Mouse (Mus musculus) testis, adult 2 months (tissue): ENCODE data around the gene Itpr3. TPM values are rescaled to one million over a fixed set of nuclear protein-coding genes. Genes with fewer than 3 reads are reported as not detected.
A peak's percentile ranks its signal among the peaks of the same experiment; 100 is the strongest.

Experiments
- H3K27ac ChIP-seq: fragments of 200-500 bp; 2 replicates; pipeline ENCODE4 v1.5.1; 2012; ENCODE audit warnings: low read depth, low read length; ENCODE audit not compliant: control insufficient read depth, insufficient read depth
- H3K27me3 ChIP-seq: fragments of 200-500 bp; 2 replicates; pipeline ENCODE4 v1.6.1; 2012; ENCODE audit warnings: mild to moderate bottlenecking, low read length, moderate library complexity; ENCODE audit not compliant: control insufficient read depth, insufficient read depth
- H3K36me3 ChIP-seq: fragments of 200-500 bp; 2 replicates; pipeline ENCODE4 v1.6.1; 2012; ENCODE audit warnings: mild to moderate bottlenecking, low read length; ENCODE audit not compliant: control insufficient read depth, insufficient read depth
- H3K4me1 ChIP-seq: fragments of 200-500 bp; 2 replicates; pipeline ENCODE4 v1.6.1; 2012; ENCODE audit warnings: low read length; ENCODE audit not compliant: control insufficient read depth, insufficient read depth
- H3K4me3 ChIP-seq: fragments of 200-500 bp; 2 replicates; pipeline ENCODE4 v1.5.1; 2012; ENCODE audit warnings: low read depth, mild to moderate bottlenecking, low read length, moderate library complexity, mixed read lengths; ENCODE audit not compliant: control insufficient read depth
- CTCF ChIP-seq: fragments of 200-500 bp; IDR thresholded peaks from 2 replicates; pipeline ENCODE4 v1.5.1; 2012; ENCODE audit warnings: low read depth, mild to moderate bottlenecking, inconsistent platforms, low read length, moderate library complexity; ENCODE audit not compliant: control insufficient read depth, insufficient read depth, insufficient replicate concordance
- POLR2A ChIP-seq: fragments of 200-500 bp; IDR thresholded peaks from 2 replicates; pipeline ENCODE4 v1.6.1; 2012; ENCODE audit warnings: low read depth, mild to moderate bottlenecking, inconsistent platforms, low read length, moderate library complexity; ENCODE audit not compliant: control insufficient read depth
- polyA plus RNA-seq: library from polyadenylated mRNA; depleted of rRNA; stranded (reverse); fragments of >200 nt; gene quantifications from 2 replicates; pipeline ENCODE4 v1.2.3, GENCODE M21; 2012

The Itpr3 gene
- polyA plus RNA-seq, 1 experiment = 32.7 TPM

DNA sequence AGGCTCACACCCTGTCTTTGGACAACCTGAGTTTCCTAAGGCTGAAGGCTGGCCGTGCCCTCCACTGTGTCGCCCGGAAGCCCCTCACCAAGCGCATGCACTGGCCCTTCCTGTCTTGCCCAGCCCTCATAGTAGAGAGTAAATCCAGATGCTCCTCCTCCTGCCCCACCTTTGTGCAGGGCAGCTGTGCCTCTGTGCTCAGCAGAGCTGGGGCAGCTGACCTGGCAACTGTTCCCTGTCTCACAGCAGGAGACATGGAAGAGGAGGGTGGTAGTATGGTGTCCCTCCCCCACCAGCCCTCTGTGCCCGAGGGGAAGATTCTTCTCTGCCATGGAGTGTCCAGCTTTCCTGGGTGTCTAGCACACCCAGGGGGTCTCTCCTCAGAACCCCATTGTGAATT is 44.6 kb downstream of the Itpr3 start:
- Histone ChIP-seq H3K27me3 (no peaks in the 10 kb centered on the region), H3K36me3 (no peaks in the 10 kb centered on the region), H3K4me1 (no peaks in the 10 kb centered on the region; the same call in 1 of the 2 replicates), H3K4me3 (peak overlapping the region; percentile 41), H3K27ac (no peak overlapping the region)
- TF ChIP-seq CTCF (no peak), POLR2A (no peak)

GRCm38 (mm10) chr17:27105698-27106470 is 48.8 kb downstream of the Itpr3 start:
- H3K4me3 ChIP-seq = peak overlapping the region; percentile 67
- TF ChIP-seq CTCF (no peak), POLR2A (peak; percentile 42; the same call in 1 of the 2 replicates)
- H3K36me3 ChIP-seq = no peaks in the 10 kb centered on the region
- H3K27me3 ChIP-seq = no peaks in the 10 kb centered on the region
- no peak overlapping the region for H3K27ac ChIP-seq
- peaks cover 2% of the 10 kb centered on the region for H3K4me1 ChIP-seq

- Histone ChIP-seq H3K27ac (no peak overlapping the region), H3K36me3 (no peaks in the 10 kb centered on the region)
- no peak for TF ChIP-seq POLR2A
- peak; percentile 16; the same call in 1 of the 2 replicates for TF ChIP-seq CTCF
Measured at GRCm38 (mm10) chr17:27106745-27107144, 49.6 kb downstream of the Itpr3 start.

GRCm38 (mm10) chr17:27107936-27108335 is 50.8 kb downstream of the Itpr3 start:
- Histone ChIP-seq H3K4me3 (no peak overlapping the region), H3K4me1 (peaks cover 2% of the 10 kb centered on the region), H3K36me3 (no peaks in the 10 kb centered on the region), H3K27me3 (no peaks in the 10 kb centered on the region), H3K27ac (no peak overlapping the region)
- TF ChIP-seq POLR2A = no peak
- TF ChIP-seq CTCF = no peak

More at GRCm38 (mm10) chr17:27106745-27107144, 49.6 kb downstream of the Itpr3 start:
- Histone ChIP-seq H3K4me1 (peaks cover 2% of the 10 kb centered on the region), H3K4me3 (peak overlapping the region; percentile 67), H3K27me3 (no peaks in the 10 kb centered on the region)

DNA sequence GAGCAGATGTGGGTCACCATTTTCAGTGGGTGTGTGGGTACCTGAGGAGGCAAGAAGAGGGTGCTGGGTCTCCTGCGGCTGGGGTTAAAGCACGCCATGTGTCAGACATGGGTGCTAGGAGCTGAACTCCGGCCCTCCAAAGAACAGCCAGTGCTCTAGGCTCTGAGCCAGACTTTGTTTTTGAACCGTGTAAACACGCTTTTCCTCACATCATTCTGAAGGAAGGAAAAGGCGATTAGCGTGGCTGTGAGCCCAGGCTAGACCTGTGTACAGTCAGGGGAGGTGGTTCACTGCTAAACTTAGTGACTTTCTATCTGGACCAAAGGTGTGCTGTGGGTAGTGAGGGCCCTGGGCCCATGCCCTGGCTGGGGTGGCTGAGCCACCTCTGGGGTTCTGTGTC is 53.0 kb downstream of the Itpr3 start:
- no peak for TF ChIP-seq CTCF
- TF ChIP-seq POLR2A = no peak
- no peak overlapping the region for H3K4me3 ChIP-seq
- no peaks in the 10 kb centered on the region for H3K36me3 ChIP-seq
- H3K27me3 ChIP-seq = no peaks in the 10 kb centered on the region
- H3K27ac ChIP-seq = no peak overlapping the region
- peaks cover 2% of the 10 kb centered on the region for H3K4me1 ChIP-seq

- H3K36me3 ChIP-seq = no peaks in the 10 kb centered on the region
- TF ChIP-seq POLR2A (no peak), CTCF (no peak)
- H3K4me1 ChIP-seq = peaks cover 4% of the 10 kb centered on the region; the same call in 1 of the 2 replicates
- H3K27ac ChIP-seq = no peak overlapping the region
- H3K4me3 ChIP-seq = no peak overlapping the region
- no peaks in the 10 kb centered on the region for H3K27me3 ChIP-seq
Measured at GRCm38 (mm10) chr17:27118676-27119539, 61.8 kb downstream of the Itpr3 start.

DNA sequence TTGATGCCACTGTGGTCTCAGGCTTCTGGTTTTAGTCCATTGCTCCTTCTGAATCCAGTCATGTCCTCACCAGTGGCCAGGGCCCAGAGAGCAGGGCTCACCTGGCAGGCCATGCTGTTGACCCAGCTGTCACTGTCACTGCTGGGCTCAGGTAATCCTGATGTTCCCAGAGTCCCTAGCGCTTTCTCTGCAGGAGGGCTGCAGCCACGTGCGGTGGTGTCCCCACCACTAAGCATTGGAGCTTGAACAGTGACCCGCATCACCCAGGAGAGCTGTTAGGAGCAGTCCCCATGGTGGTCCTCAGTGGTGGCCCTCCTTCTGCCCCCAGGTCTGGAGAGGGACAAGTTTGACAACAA is 62.4 kb downstream of the Itpr3 start:
- TF ChIP-seq POLR2A (no peak), CTCF (no peak)
- no peaks in the 10 kb centered on the region for H3K36me3 ChIP-seq
- H3K27ac ChIP-seq = no peak overlapping the region
- H3K27me3 ChIP-seq = no peaks in the 10 kb centered on the region
- no peak overlapping the region for H3K4me3 ChIP-seq
- H3K4me1 ChIP-seq = peaks cover 4% of the 10 kb centered on the region; the same call in 1 of the 2 replicates
